Mouse (Mus musculus): Measurements from ENCODE around the gene Hic1. TPM values are rescaled to one million over a fixed set of nuclear protein-coding genes. Genes with fewer than 3 reads are reported as not detected.

Gene Hic1
- polyA plus RNA-seq (2012; rRNA removed) = 13.2 and 15.0 TPM in 2 replicates

DNA sequence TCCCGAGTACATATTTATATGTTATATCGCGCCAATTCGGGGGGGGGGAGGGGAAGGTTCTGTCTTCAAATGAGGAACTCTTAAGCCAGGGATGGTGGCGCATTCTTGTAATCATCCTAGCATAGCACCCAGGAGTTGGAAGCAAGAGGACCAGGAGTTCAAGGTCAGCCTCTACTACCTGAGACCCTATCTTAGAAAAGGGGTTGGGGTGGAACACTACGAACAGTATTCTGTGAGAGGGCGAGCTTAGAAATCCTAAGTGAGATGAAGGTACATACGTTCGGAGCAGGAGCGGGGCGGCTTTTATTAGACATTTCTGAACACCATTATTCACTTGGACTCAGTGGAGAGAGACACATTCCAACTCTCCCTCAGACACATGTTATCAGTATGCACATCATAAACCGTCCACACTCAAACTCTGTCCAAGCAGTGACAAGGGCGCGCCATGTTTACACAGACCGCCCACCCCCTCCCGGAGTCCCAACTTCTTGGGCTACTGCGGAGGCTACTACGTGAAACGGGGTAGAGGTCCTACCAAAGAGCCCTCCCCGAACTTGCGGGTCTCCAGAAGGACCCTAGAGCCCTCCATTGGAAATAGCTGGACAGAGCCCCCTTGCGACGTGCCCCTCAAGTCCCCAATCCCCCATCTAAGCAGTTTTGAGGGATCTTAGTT lies at the start of gene Hic1:
Hic1 (minus strand) TSS at position 115 of the 676 bp plus-strand sequence.
- 4% methylated on average over 23 of the region's 23 CpGs for WGBS
- DNase-seq (ENCODE audit: low read depth, low spot score) = no peak

DNA sequence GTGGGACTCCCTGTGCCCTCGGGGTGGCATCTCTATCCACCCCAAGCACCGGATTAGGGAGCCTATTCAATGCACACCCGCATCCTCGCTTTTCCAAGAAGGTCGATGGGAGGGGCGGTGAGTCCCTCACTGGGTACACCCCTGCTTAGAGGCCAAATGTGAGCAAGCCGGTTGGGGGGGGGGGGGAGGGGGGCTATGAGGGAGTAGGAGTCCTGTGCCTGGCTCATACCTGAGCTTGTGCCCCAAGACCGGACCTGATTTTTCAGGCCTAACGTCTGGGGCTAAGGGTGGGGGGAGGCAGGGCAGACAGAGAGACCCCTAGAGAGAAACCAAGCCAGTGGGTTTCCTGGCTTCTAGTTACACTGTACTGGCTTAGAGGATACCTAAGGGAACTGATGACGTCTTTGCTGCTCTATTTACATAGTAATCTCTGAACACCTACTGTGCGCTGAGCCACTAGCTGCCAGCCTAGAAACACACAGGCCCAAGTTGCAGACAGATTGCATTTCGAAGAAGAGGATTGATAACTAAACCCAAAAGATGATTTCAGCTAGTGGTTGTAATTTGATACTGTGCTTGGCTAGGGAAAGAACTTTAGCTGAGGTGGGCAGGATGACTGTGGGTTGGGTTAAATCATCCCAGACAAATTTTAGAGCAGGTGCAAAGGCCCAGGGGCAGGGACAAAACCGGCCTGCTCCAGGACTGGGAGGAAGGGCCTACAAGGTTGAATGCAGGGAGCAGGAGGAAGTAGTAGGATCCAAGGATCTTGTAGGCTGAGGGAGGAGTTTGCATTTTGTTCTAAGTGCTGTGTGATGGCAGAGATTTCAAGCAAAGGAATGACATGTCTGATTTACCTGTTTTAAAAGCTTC lies 45.0 kb upstream of the Hic1 start:
- no peak for DNase-seq (ENCODE audit: low read depth, low spot score)
- 21% methylated on average over 13 of the region's 13 CpGs for WGBS

DNA sequence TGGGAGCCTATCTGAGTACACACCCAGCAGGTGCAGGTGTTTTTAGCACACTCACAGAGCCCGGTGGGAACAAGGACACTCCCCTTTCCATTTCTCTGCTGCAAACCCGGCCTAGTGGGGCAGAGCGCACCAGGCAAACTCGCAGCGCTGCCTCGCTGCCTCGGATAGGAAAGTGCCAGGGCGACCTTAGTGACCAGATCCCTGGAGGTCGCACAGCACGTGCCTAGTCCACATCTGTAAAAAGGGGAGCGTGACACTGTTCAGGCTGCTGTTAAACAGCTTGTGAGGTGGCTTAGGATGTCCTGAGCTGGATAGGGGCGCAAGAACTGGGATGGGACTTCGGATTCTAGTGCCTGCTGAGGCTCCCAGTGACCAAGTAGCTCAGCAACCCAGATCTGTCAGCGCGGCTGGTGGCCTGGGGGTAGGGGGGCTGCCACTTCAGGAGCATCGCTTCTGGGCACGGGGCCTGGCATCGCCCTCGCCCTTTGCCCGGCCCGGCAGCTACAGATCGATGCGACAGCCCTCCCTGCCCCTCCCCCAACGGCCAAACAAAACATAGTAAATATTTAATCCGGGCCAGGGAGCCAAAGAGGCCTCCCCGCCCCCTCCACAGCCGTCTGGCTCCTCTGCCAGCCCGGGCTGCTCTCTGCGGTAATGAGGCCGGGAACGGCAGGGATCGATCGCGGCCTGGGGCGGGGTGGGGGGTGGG lies 44.2 kb upstream of the Hic1 start:
- DNase-seq (ENCODE audit: low read depth, low spot score) = no peak
- WGBS = 9% methylated on average over 35 of the region's 35 CpGs

DNA sequence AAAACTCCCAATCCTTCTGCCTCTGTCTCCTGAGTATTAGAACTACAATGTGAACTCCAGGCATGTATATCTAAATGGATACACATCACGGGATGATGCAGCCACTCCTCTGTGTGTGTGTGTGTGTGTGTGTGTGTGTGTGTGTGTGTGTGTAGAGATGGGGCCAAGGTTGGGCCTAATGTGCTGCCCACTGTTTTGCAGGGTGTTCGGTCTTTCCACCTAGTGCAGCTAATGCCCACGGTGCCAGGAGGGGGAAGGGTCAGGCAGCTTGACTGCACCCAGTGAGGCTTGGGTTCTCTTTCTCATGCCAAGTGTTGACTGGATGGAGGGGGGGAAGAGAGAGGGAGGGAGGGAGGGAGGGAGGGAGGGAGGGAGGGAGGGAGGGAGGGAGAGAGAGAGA lies 43.6 kb upstream of the Hic1 start:
- 28% methylated on average over 3 of the region's 3 CpGs for WGBS
- DNase-seq (ENCODE audit: low read depth, low spot score) = no peak

DNA sequence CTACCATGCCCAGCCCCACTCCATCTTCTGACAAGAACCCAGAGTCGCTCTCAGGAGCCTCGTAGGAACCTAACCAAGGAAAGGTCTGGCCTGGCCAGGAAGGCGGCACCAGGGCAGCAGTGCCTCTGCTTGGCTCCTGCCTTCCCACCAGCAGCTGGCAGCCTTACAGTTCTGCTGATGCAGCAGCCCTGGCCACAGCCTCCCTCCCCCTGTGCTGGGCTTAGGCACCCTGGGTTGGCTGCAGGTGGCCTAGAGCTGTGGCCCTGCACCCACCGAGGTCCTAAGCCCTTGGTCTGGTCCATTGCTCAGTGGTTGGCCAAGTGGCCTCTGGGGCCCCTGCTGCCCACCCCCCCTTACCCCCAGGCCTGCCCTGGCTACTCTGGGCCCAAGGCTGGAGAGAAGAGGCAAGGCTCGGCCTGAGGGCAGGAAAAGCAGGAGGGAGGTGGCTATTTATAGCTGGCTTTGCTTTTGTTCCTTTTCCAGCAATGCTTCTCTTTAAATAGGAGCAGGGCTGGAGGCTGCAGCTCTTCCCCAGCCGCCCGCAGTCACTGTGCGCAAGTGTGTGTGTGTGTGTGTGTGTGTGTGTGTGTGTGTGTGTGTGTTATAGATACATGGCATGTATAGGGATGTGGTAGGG lies 42.8 kb upstream of the Hic1 start:
- DNase-seq (ENCODE audit: low read depth, low spot score) = no peak
- WGBS = 45% methylated on average over 8 of the region's 8 CpGs

DNA sequence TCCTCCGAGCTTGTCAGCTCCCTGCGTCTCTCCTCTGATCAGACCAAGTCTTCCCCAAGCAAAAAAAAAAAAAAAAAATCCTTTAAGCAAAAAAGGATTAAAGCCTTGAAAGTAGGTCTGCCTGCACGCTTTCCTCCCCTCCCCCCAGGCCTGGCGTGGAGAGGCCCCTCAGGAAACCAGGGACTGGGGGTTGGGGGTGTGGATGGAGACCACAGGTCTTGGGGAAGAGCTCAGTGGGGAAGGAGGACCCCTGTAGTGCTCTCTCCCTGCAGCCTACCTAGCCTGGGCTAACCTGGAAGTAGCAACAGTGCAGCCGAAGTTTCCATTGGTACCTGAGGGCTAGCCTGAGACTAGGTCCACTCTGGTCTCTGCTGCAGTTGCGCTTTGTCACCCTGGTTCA lies 41.4 kb upstream of the Hic1 start:
- WGBS = 76% methylated on average over 6 of the region's 6 CpGs
- DNase-seq (ENCODE audit: low read depth, low spot score) = no peak

DNA sequence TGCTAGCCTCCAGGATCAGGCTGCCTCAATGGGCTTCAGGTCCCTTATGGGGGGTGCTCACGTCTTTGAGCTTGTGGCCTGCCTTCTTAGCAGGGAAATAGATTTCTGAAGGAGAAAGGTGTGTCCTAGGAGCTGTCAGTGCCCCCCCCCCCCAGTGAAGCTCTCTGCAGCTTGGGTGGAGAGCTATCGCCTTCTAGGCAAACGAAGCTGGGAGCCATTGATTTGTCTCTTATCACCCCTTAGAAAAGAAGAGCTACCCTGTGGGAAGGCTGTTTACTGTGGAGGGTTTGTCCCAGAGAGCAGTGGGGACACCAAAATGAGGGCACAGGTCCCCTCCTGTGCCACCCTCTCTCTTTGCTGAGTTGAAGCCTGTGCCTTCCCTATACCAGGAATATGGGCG lies 40.8 kb upstream of the Hic1 start:
- 68% methylated on average over 4 of the region's 4 CpGs for WGBS
- DNase-seq (ENCODE audit: low read depth, low spot score) = no peak

DNA sequence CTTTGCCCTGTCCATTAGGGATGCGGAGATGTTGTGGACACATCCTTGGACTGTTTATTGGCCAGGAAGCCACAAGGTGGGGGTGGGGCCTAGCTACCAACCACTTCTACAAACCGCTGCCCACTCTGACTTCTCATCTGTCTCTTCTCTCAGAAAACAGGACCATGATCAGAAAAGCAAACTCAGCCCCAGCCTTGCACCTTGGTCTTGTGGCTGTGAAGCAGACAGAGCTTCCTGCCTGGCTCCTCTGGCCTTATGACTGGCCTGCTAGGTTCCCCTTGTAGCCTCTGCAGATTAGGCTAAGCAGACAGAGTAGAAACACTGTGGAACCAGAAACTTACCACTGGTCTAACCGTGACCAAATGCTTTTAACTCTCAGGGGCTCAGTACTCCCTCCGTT lies 40.0 kb upstream of the Hic1 start:
- 82% methylated on average over 4 of the region's 4 CpGs for WGBS
- DNase-seq (ENCODE audit: low read depth, low spot score) = no peak

DNA sequence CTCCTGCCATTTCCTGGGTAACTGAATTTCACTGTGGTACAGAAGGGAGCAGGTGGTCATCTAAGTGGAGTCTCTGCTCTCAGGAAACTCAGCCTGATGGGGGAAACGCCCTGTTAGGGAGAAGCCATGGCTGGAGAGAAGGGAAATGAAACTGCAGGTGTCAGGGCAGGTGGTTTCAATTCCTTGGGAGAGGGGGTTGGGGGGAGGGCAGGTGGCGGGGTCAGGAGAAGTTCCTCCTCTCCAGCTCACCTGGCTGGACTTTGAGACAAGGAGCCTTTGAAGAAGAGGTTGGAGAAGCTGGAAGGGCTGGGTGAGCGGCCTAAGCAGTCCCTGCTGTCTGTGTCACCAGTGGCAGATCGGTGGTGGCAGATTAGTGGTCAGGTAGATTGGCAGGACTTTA lies 37.0 kb upstream of the Hic1 start:
- DNase-seq (ENCODE audit: low read depth, low spot score) = no peak
- 25% methylated on average over 4 of the region's 4 CpGs for WGBS

DNA sequence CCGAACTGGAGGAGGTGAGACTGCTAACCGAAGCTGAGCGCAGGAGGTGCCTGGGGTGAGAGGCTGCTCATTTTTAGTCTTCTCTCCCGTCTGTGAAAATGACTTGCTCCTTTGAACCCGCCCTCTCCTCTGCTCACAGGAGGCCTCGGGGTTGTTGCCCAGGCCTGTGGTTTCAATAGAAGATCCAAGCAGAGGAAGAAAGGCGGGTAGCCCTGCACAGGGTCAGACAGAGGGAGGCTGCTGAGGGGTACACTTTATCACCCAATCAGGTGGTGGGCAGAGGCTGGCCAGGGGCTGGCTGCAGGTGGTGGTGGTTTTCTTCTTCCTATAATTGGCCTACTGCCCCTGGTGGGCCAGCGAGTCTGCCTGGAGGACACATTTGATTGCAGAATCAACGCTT lies 35.2 kb upstream of the Hic1 start:
- WGBS = 63% methylated on average over 9 of the region's 9 CpGs

DNA sequence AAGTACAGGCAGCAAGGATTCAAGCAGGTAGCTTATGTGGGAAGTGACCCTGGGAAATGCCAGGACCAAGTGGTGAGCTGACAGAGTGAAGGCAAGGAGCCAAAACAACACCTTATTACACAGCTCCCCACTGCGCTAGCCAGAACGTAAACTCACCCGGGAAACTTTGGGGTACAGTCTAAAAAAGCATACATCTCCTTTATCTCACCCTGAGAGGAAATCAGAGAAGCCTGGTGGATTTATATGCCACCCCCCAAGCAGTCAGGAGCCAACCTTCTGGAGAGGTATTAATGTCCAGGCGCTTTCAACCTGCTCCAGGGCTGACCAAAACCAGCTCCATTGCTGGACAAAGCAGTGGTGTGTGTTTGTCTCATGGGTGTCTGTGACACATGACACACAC lies 34.6 kb upstream of the Hic1 start:
- WGBS = 67% methylated on average over 4 of the region's 4 CpGs

More for the DNA sequence above, 35.2 kb upstream of the Hic1 start:
- DNase-seq (ENCODE audit: low read depth, low spot score) = no peak

DNA sequence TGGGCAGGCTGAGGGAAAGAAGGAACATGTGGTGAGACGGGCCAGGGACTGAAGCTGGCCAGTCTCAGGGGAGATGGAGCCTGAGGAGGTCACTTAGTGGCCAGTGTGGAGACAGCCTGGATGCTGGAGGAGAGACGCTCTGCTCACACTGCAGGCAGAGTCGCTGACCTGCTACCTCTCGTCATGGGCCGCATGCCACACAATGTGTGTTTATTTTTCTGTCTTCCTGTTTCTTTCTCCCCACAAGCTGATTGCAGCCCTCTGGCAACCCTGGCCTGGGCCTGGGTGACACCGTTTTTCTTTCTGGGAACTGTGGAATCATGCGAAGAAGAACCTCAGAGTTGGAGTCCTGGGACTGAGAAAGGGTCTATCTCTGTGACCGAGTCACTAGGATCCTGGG lies 32.4 kb upstream of the Hic1 start:
- 55% methylated on average over 8 of the region's 8 CpGs for WGBS
- DNase-seq (ENCODE audit: low read depth, low spot score) = no peak

More for the DNA sequence above, 34.6 kb upstream of the Hic1 start:
- DNase-seq (ENCODE audit: low read depth, low spot score) = no peak

DNA sequence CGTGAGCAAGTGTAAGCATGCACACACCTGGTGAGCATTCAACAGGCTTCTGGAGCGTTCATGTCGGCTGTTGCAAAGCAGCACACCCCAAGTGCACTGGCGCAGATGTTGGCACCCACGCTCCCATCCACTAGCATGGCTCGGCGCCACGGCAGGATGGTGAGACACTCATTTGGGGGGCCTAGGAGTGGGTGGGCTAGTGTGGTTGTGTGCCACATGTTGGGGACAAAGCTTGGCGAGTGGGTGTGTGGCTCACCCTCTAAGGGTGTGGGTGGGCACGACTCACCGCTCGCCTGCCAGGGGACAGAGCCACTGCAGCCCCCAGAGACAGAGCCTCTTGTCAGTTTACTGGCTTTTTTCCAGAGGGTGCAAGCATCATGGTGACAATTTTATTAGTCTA lies 31.6 kb upstream of the Hic1 start:
- 88% methylated on average over 12 of the region's 12 CpGs for WGBS
- no peak for DNase-seq (ENCODE audit: low read depth, low spot score)

DNA sequence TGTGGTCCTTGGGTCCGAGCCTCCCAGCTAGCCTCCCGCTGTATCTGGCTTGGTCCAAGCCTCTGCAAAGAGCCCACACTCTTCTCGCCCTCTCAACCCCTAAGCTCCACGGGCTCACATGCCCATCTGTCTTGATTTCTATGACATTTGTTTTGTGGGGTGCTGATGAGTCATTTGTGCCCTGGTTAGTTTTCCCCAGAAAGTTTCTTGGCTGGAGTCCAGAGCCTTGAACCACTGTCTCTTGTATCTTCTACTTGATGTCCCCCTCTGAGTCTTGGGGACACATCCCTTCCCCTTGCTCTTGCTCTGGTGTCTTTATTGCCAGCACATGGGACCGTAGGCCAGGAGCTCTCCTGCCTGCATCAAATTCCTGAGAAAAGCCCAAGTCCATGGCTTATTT lies 30.6 kb upstream of the Hic1 start:
- no peak for DNase-seq (ENCODE audit: low read depth, low spot score)
- 68% methylated on average over 5 of the region's 5 CpGs for WGBS

DNA sequence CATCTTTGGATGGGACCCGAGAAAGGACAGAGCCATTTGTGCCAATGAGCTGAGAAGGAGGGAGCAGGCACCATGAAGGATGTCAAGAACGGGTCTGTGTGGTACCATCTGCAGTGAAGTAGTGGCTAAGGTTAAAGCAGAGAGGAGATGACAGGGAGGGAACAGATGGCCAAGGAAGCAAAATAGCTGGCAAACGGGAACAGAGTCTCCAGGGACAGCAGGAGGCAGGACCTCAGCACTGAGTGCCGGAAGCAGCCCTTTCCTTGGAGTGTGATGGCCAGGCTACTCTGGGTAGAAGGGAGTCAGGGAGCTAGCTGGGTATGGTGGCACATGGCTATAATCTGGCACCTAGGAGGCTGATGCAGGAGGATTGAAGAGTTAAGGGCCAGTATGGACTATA lies 29.5 kb upstream of the Hic1 start:
- DNase-seq (ENCODE audit: low read depth, low spot score) = no peak
- WGBS = 86% methylated on average over 4 of the region's 4 CpGs

DNA sequence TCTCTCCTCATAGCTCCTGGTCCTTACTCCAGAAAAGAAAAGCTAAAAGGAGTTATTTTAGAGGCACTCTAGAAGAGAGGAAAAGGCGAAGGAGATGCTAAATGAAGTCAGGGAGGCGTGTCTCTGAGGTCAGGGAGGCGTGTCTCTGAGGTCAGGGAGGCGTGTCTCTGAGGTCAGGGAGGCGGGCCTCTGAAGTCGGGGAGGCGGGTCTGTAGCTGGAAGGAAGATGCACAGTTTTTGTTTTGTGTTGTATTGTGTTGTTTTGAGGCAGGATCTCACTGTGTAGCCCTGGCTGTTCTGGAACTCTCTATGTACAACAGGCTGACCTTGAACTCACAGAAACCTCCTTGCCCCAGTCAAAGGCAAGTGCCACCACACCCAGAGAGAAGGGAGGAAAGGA lies 28.6 kb upstream of the Hic1 start:
- WGBS = 56% methylated on average over 7 of the region's 7 CpGs
- no peak for DNase-seq (ENCODE audit: low read depth, low spot score)

DNA sequence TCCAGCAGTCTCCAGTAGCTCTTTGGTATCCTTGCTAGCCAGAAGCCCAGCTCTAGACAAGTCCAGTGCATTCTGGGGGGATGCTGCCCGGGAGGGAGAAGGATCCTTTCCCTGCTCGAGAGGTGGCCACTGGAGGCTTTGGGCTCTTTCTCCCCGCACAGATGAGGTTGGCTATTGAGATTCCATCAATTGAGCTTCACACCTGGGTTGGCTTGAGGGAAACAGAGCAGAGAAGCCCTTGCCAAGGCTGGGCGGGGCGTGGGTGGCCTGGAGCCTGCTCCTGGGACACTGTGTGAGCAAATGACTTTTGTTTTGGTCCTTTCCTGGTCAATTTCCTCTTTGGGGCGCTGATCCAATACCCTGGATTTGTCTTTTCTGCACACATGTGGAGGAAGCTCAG lies 26.8 kb upstream of the Hic1 start:
- WGBS = 49% methylated on average over 6 of the region's 6 CpGs
- DNase-seq (ENCODE audit: low read depth, low spot score) = no peak

DNA sequence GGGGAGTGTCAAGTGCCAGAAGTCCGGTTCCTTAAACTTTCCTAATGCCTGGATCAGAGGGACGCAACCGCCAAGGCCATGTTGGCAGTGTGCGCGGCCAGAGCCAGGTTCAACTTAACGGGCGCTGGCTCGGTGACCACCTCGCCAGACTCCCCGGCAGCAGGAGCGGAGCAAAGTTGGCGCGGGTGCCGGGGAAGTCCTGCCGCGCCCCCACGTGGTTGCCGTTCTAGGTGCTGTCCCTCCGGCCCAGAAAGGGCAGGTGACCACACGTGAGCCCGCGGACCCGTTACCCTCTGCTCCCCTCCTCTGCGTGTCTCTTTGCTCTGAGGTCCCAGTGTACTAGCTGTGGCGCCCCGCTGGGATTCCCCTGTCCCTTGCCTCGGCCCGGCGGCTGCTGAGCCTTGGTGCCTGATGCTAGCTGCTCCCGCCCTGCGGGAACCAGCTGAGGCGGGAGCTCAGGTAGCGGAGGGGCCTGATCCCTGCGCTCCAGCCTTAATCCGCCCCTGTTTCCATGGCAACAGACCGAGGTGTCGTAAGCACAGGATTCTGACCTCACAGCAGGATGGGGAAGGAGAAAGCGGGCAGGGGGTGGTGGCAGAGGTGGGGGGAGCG lies 25.6 kb upstream of the Hic1 start:
- 2% methylated on average over 39 of the region's 39 CpGs for WGBS
- DNase-seq (ENCODE audit: low read depth, low spot score) = no peak

DNA sequence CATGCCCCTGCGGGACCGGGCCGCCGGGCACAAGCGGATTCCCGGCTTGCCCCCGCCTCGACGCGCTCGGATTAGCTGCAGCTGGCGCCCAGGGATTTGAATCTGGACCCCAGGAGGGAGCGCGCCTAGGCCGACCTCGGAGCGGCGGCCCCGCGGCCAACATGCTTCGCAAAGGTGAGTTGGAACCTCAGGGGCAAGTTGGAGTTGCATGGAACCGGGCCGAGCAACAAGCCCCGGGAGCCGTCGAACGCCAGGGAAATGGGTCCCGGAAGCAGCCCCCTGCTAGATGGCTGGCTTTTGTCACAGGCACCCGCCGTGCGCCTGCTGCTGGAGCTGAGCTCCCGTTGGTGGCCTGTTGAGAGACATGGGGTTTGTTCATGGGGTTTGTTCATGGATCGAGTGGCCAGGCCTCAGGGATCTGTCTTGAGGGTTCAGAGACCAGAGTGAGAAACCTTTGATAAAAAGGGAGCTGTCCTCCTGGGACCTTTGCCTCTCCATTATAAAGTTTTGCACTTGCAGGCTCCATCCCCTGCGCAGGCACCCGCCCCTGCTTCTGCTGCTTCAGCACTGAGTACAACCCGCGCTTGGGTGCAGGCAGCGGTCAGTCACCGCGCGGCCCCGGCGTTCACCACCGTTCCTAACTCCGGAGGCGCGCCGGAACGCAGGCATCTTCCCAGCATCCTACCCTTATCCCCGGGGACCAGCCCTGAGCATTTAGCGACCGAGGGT lies 25.0 kb upstream of the Hic1 start:
- DNase-seq (ENCODE audit: low read depth, low spot score) = no peak
- under 1% methylated on average over 52 of the region's 52 CpGs for WGBS

All from large intestine, adult 2 months (tissue).